Mouse (Mus musculus): Measurements from ENCODE around the gene Olfr205.

- TF ChIP-seq CTCF (IDR thresholded peaks at IDR 0.05; ENCODE audit: extremely low read depth, insufficient read depth, low read length): no peak
- no peak for TF ChIP-seq POLR2A (IDR thresholded peaks at IDR 0.05; ENCODE audit: extremely low read depth, insufficient read depth, low read length)
These were observed at the start of gene Olfr205 for GRCm38 (mm10) chr16:59331038-59331437.
